Mouse (Mus musculus) liver, embryonic 11.5 days (tissue): ENCODE measurements at regions not wholly inside any gene's neighbourhood (a gene's known extent, or its start where the extent isn't known, plus 50 kb on each side); places are given as distances from the start of the nearest gene placed in this dataset.

Experiments used
- ATAC-seq: fragments of 200-750 bp; cut with Nextera tagmentation; replicated peaks from 2 replicates; pipeline ENCODE4 v1.8.0; 2017; ENCODE audit warnings: moderate number of reproducible peaks, mild to moderate bottlenecking, moderate TSS enrichment, moderate library complexity; ENCODE audit not compliant: low FRiP score
- DNase-seq: peaks from one replicate; pipeline ENCODE4 v3.0.0-alpha.2; 2017; ENCODE audit warnings: low spot score
- H3K27ac ChIP-seq: fragments of 300-500 bp; sonication (generic); 2 replicates; pipeline ENCODE4 v1.5.1; 2014; ENCODE audit warnings: mild to moderate bottlenecking, low read depth, low read length, control low read depth
- H3K27me3 ChIP-seq: fragments of 300-500 bp; sonication (generic); replicated peaks from 2 replicates; pipeline ENCODE4 v1.6.1; 2014; ENCODE audit warnings: low read length, mixed read lengths; ENCODE audit not compliant: control insufficient read depth, insufficient read depth
- H3K36me3 ChIP-seq: fragments of 300-500 bp; sonication (generic); 2 replicates; pipeline ENCODE4 v1.6.1; 2014; ENCODE audit warnings: mild to moderate bottlenecking, low read length, moderate library complexity, mixed read lengths; ENCODE audit not compliant: control insufficient read depth, insufficient read depth
- H3K4me1 ChIP-seq: fragments of 300-500 bp; sonication (generic); replicated peaks from 2 replicates; pipeline ENCODE4 v1.6.1; 2014; ENCODE audit warnings: low read length, mixed read lengths; ENCODE audit not compliant: control insufficient read depth, insufficient read depth
- H3K4me2 ChIP-seq: fragments of 300-500 bp; sonication (generic); 2 replicates; pipeline ENCODE4 v1.6.1; 2014; ENCODE audit warnings: mild to moderate bottlenecking, control low read depth, moderate library complexity
- H3K4me3 ChIP-seq: fragments of 300-500 bp; sonication (generic); 2 replicates; pipeline ENCODE4 v1.5.1; 2014; ENCODE audit warnings: low read depth, low read length, control low read depth
- H3K9ac ChIP-seq: fragments of 300-500 bp; sonication (generic); 2 replicates; pipeline ENCODE4 v1.6.1; 2014; ENCODE audit warnings: low read depth, low read length, control low read depth
- H3K9me3 ChIP-seq: fragments of 300-500 bp; sonication (generic); 2 replicates; pipeline ENCODE4 v1.6.1; 2016; ENCODE audit warnings: low read length, inconsistent platforms, mixed read lengths; ENCODE audit not compliant: control insufficient read depth
- WGBS: fragments of 180-500 bp; shearing (Covaris S2); extraction: QIAGEN DNeasy Blood & Tissue Kit; methylation state at CpG from one replicate; pipeline ENCODE4 v1.1.7; 2014; 5-methylcytosine and 5-hydroxymethylcytosine counted together

GRCm38 (mm10) chr2:174936665-174937064, 73.4 kb upstream of the Gm14444 start:
- ATAC-seq (no peak), DNase-seq (no peak)
- Histone ChIP-seq H3K9ac (no peak overlapping the region), H3K27ac (no peak overlapping the region), H3K4me3 (no peak overlapping the region), H3K27me3 (no peaks in the 10 kb centered on the region), H3K4me2 (no peak overlapping the region), H3K9me3 (no peaks in the 10 kb centered on the region), H3K36me3 (no peaks in the 10 kb centered on the region), H3K4me1 (no peaks in the 10 kb centered on the region)
- WGBS, result 28% methylated on average over 5 of the region's 5 CpGs

GRCm38 (mm10) chr2:174937930-174938329, 72.1 kb upstream of the Gm14444 start:
- DNase-seq, result no peak
- Histone ChIP-seq H3K4me2 (no peak overlapping the region), H3K4me3 (no peak overlapping the region), H3K9me3 (no peaks in the 10 kb centered on the region), H3K27me3 (no peaks in the 10 kb centered on the region), H3K4me1 (no peaks in the 10 kb centered on the region), H3K9ac (no peak overlapping the region), H3K27ac (no peak overlapping the region), H3K36me3 (no peaks in the 10 kb centered on the region)
- ATAC-seq, result no peak
- WGBS, result 69% methylated on average over 4 of the region's 4 CpGs

- Histone ChIP-seq H3K4me2 (no peak overlapping the region), H3K27ac (no peak overlapping the region), H3K36me3 (no peaks in the 10 kb centered on the region), H3K9me3 (no peaks in the 10 kb centered on the region), H3K9ac (no peak overlapping the region), H3K27me3 (no peaks in the 10 kb centered on the region), H3K4me1 (no peaks in the 10 kb centered on the region), H3K4me3 (no peak overlapping the region)
- 84% methylated on average over 4 of the region's 4 CpGs for WGBS
- no peak for ATAC-seq
- DNase-seq, result no peak
These were observed 67.8 kb upstream of the Gm14444 start for GRCm38 (mm10) chr2:174942221-174942620.

- WGBS, result 82% methylated on average over 8 of the region's 8 CpGs
- Histone ChIP-seq H3K4me3 (no peak overlapping the region), H3K27me3 (no peaks in the 10 kb centered on the region), H3K36me3 (no peaks in the 10 kb centered on the region), H3K9me3 (no peaks in the 10 kb centered on the region), H3K4me2 (no peak overlapping the region), H3K4me1 (no peaks in the 10 kb centered on the region), H3K27ac (no peak overlapping the region), H3K9ac (no peak overlapping the region)
- ATAC-seq, result no peak
- DNase-seq, result no peak
These were observed 61.9 kb upstream of the Gm14444 start for GRCm38 (mm10) chr2:174948106-174948505.
